Mouse (Mus musculus) kidney, adult 2 months (tissue): ENCODE results near the gene Rb1. TPM values are rescaled to one million over a fixed set of nuclear protein-coding genes. Genes with fewer than 3 reads are reported as not detected.

Experiments
- DNase-seq: peaks from one replicate; pipeline ENCODE4 v3.0.0; 2021
- H3K27ac ChIP-seq: fragments of 200-500 bp; 2 replicates; pipeline ENCODE4 v1.5.1; 2012; ENCODE audit warnings: low read depth, low read length, control low read depth, inconsistent platforms; ENCODE audit not compliant: insufficient read depth
- H3K27me3 ChIP-seq: fragments of 200-500 bp; replicated peaks from 2 replicates; pipeline ENCODE4 v1.6.1; 2012; ENCODE audit warnings: mild to moderate bottlenecking, moderate library complexity, low read length, inconsistent platforms; ENCODE audit not compliant: control insufficient read depth, insufficient read depth
- H3K36me3 ChIP-seq: fragments of 200-500 bp; 2 replicates; pipeline ENCODE4 v1.6.1; 2012; ENCODE audit warnings: mild to moderate bottlenecking, moderate library complexity, low read length, inconsistent platforms; ENCODE audit not compliant: control insufficient read depth, insufficient read depth
- H3K4me1 ChIP-seq: fragments of 200-500 bp; 2 replicates; pipeline ENCODE4 v1.6.1; 2011; ENCODE audit warnings: low read length; ENCODE audit not compliant: control insufficient read depth, insufficient read depth
- H3K4me3 ChIP-seq: fragments of 200-500 bp; 2 replicates; pipeline ENCODE4 v1.5.1; 2011; ENCODE audit warnings: mild to moderate bottlenecking, low read depth, low read length, control low read depth; ENCODE audit not compliant: insufficient read depth
- CTCF ChIP-seq: fragments of 200-500 bp; conservative IDR thresholded peaks from 2 replicates; pipeline ENCODE4 v1.5.1; 2011; ENCODE audit warnings: low read depth, mild to moderate bottlenecking, control low read depth, low read length, moderate library complexity, mixed read lengths; ENCODE audit not compliant: insufficient read depth, insufficient read length
- POLR2A ChIP-seq: fragments of 200-500 bp; IDR thresholded peaks from one replicate; pipeline ENCODE4 v1.6.1; 2011; ENCODE audit warnings: low read depth, low read length, control low read depth
- WGBS: fragments of 180-500 bp; shearing (Covaris S2); methylation state at CpG from one replicate; pipeline ENCODE4 v1.1.7; 2018; 5-methylcytosine and 5-hydroxymethylcytosine counted together
- polyA plus RNA-seq: library from polyadenylated mRNA; depleted of rRNA; stranded (reverse); fragments of >200 nt; gene quantifications from 2 replicates; pipeline ENCODE4 v1.2.3, GENCODE M21; 2012

Gene Rb1
- polyA plus RNA-seq, 1 experiment: 8.3 TPM

- 93% methylated on average over 13 of the region's 13 CpGs for whole genome bisulfite sequencing
- DNase-seq: no peak
- Histone ChIP-seq H3K4me1 (no peaks in the 10 kb centered on the region; the same call in 1 of the 2 replicates), H3K4me3 (no peak overlapping the region), H3K36me3 (no peaks in the 10 kb centered on the region; the same call in none of the 2 replicates), H3K27ac (no peak overlapping the region), H3K27me3 (no peaks in the 10 kb centered on the region)
- no peak for TF ChIP-seq CTCF
These were observed 163.3 kb downstream of the Rb1 start for GRCm38 (mm10) chr14:73162192-73162800.

DNA sequence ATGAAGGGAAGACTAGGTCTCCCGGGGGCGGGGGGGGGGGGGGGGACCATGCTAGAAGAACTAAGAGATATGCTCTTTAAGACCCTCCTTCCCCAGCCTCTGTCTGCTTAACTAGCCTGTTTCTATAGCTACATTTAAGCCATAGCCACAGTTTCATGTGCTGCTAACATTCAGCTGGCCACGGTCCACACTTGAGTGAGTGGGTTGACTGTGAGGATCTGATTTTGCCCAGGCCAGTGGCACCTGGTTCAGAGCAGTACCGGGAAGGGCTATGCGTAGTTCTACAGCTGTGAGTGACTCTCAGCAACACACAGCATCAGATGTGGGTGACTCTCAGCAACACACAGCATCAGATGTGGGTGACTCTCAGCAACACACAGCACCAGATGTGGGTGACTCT, 164.3 kb downstream of the Rb1 start:
- H3K4me1 ChIP-seq: no peaks in the 10 kb centered on the region; the same call in 1 of the 2 replicates
- H3K36me3 ChIP-seq: no peaks in the 10 kb centered on the region; the same call in none of the 2 replicates
- no peaks in the 10 kb centered on the region for H3K27me3 ChIP-seq
- no peak for TF ChIP-seq POLR2A
- no peak for TF ChIP-seq CTCF
- no peak overlapping the region for H3K4me3 ChIP-seq
- WGBS: 93% methylated on average over 5 of the region's 5 CpGs
- no peak overlapping the region for H3K27ac ChIP-seq
- no peak for DNase-seq

- Histone ChIP-seq H3K36me3 (no peaks in the 10 kb centered on the region), H3K27me3 (no peaks in the 10 kb centered on the region)
- WGBS: 66% methylated on average over 3 of the region's 3 CpGs
These were observed 177.5 kb downstream of the Rb1 start for GRCm38 (mm10) chr14:73148125-73148524.

GRCm38 (mm10) chr14:73146721-73147120, 178.9 kb downstream of the Rb1 start:
- no peaks in the 10 kb centered on the region for H3K36me3 ChIP-seq
- H3K27ac ChIP-seq: no peak overlapping the region
- WGBS: 73% methylated on average over 3 of the region's 3 CpGs
- no peak for DNase-seq
- H3K4me3 ChIP-seq: no peak overlapping the region
- H3K4me1 ChIP-seq: peaks cover 6% of the 10 kb centered on the region; the same call in 1 of the 2 replicates
- TF ChIP-seq CTCF (no peak), POLR2A (no peak)
- no peaks in the 10 kb centered on the region for H3K27me3 ChIP-seq

More at GRCm38 (mm10) chr14:73148125-73148524, 177.5 kb downstream of the Rb1 start:
- TF ChIP-seq CTCF (no peak), POLR2A (no peak)
- peaks cover 6% of the 10 kb centered on the region; the same call in 1 of the 2 replicates for H3K4me1 ChIP-seq
- H3K4me3 ChIP-seq: no peak overlapping the region
- peak; percentile 27 for DNase-seq
- H3K27ac ChIP-seq: no peak overlapping the region

GRCm38 (mm10) chr14:73145531-73145930, 180.1 kb downstream of the Rb1 start:
- DNase-seq: no peak
- Histone ChIP-seq H3K4me3 (no peak overlapping the region), H3K36me3 (no peaks in the 10 kb centered on the region), H3K27ac (no peak overlapping the region), H3K27me3 (no peaks in the 10 kb centered on the region), H3K4me1 (peaks cover 6% of the 10 kb centered on the region; the same call in 1 of the 2 replicates)
- WGBS: 88% methylated on average over 4 of the region's 4 CpGs
- TF ChIP-seq CTCF: no peak
- TF ChIP-seq POLR2A: no peak

GRCm38 (mm10) chr14:73143710-73144420, 181.8 kb downstream of the Rb1 start:
- no peaks in the 10 kb centered on the region for H3K27me3 ChIP-seq
- no peak for DNase-seq
- H3K4me1 ChIP-seq: peaks cover 6% of the 10 kb centered on the region; the same call in 1 of the 2 replicates
- peak overlapping the region; percentile 57 for H3K4me3 ChIP-seq
- no peaks in the 10 kb centered on the region for H3K36me3 ChIP-seq
- WGBS: 24% methylated on average over 25 of the region's 25 CpGs
- H3K27ac ChIP-seq: peak overlapping the region; percentile 92
- no peak for TF ChIP-seq POLR2A
- no peak for TF ChIP-seq CTCF
